Mouse (Mus musculus): ENCODE results near the gene Olfr1.

Gene Olfr1

DNA sequence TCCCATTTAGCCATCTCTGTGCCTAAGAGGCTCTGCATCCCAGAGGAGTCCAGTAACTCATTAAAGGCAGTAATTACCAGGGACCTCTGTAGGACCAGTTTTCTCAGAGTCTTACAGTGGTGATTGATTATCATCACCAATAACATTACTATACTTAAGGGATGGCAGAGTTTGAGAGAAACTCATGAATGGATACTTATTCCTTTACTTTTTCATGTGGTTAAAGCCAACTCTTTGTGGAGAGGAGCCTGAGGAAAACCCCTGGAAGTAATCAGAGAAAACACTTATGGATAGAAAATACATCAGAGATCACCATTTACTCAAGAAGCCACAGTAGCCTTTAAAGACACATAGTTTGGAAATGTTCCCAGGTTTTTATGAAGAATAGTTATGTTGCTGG lies at the start of gene Olfr1:
Olfr1 (minus strand) TSS at position 101 of the 400 bp plus-strand sequence.
- Histone ChIP-seq H3K36me3 (ENCODE audit: control insufficient read depth, insufficient read depth, low read length, poor library complexity, severe bottlenecking) (no peaks in the 10 kb centered on the region), H3K27me3 (ENCODE audit: control insufficient read depth, insufficient read depth, low read length, poor library complexity, severe bottlenecking) (no peaks in the 10 kb centered on the region)
- no peak for DNase-seq (ENCODE audit: low read depth, low spot score)

DNA sequence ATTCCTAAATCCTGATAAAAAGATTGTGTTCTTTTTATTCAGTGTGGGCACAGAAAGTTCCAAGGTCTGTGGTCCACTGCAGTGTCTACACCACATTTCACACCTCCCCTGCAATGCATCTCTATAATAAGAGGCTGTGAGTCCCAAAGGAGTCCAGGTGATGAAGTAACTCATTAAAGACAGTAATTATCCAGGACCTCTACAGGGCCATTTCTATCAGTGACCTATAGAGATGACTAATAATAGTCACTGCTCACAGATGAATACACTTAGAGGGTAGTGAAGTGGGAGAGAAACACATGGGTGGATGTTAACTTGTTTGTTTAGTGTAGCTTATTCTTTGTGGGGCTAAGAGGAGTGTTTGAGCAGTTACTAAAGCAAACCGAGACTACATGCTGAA lies 29.0 kb upstream of the Olfr1 start, which contains the start of gene Olfr378:
Olfr378 (minus strand) TSS at position 101 of the 400 bp plus-strand sequence.
- H3K36me3 ChIP-seq (ENCODE audit: control insufficient read depth, insufficient read depth, low read length, poor library complexity, severe bottlenecking) = no peaks in the 10 kb centered on the region
- no peaks in the 10 kb centered on the region for H3K27me3 ChIP-seq (ENCODE audit: control insufficient read depth, insufficient read depth, low read length, poor library complexity, severe bottlenecking)
- no peak for DNase-seq (ENCODE audit: low read depth, low spot score)

- H3K27me3 ChIP-seq (ENCODE audit: control insufficient read depth, insufficient read depth, low read length, poor library complexity, severe bottlenecking) = no peaks in the 10 kb centered on the region
- DNase-seq (ENCODE audit: low read depth, low spot score) = no peak
- no peaks in the 10 kb centered on the region for H3K36me3 ChIP-seq (ENCODE audit: control insufficient read depth, insufficient read depth, low read length, poor library complexity, severe bottlenecking)
Observed at GRCm38 (mm10) chr11:73395374-73395773, 4.0 kb downstream of the Olfr1 start.

- H3K27me3 ChIP-seq (ENCODE audit: control insufficient read depth, insufficient read depth, low read length, poor library complexity, severe bottlenecking) = no peaks in the 10 kb centered on the region
- no peaks in the 10 kb centered on the region for H3K36me3 ChIP-seq (ENCODE audit: control insufficient read depth, insufficient read depth, low read length, poor library complexity, severe bottlenecking)
- DNase-seq (ENCODE audit: low read depth, low spot score) = no peak
Observed at GRCm38 (mm10) chr11:73370946-73371345, 28.5 kb downstream of the Olfr1 start, which contains the start of gene Olfr376. TSS of gene Olfr376 (plus strand) at chr11:73371246.

GRCm38 (mm10) chr11:73350483-73350882 lies 48.9 kb downstream of the Olfr1 start, which contains the start of gene Olfr20:
TSS of gene Olfr20 (plus strand) at chr11:73350783.
- H3K27me3 ChIP-seq (ENCODE audit: control insufficient read depth, insufficient read depth, low read length, poor library complexity, severe bottlenecking) = no peaks in the 10 kb centered on the region
- DNase-seq (ENCODE audit: low read depth, low spot score) = no peak
- H3K36me3 ChIP-seq (ENCODE audit: control insufficient read depth, insufficient read depth, low read length, poor library complexity, severe bottlenecking) = no peaks in the 10 kb centered on the region

Data from splenic B cell, adult 2 months (primary cell).